Comparison of ENCODE assay signal across 20 mouse cellular contexts in the genomic region with DNA sequence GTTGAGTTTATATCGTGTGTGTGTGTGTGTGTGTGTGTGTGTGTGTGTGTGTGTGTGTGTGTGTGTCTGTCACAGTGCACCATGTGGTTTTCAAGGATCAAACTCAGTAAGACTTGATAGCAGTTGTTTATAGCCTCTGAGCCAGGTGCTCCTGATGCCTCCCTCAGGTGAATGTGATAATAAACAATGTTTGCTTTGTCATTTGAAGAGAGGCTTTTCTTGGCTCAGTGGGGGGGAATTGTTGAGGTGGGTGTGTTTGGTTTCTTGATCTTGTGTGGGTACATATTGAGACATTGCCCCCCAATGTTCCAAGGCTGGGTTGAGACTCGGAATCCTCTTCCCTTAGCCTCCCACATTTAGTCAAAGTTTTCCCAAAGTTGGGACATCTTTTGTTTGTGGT. TPM values are rescaled to one million over a fixed set of nuclear protein-coding genes. Genes with fewer than 3 reads are reported as not detected.
"Had no signal": no experiment of that assay in that cellular context is flagged by ENCODE, and none has a peak within 500 bp of the region (broad histone marks: within the 10 kb centered on the region; RNA-seq: fewer than 3 reads in every experiment).

No protein-coding gene starts in this region.

- H3K9ac ChIP-seq: lung, embryonic 14.5 days; midbrain, embryonic 12.5 days; neural tube, embryonic 13.5 days; neural tube, embryonic 15.5 days had no signal

- H3K4me3 ChIP-seq: midbrain, embryonic 10.5 days; midbrain, embryonic 12.5 days; myocyte; neural tube, embryonic 13.5 days; neural tube, embryonic 15.5 days had no signal

- H3K27me3 ChIP-seq: midbrain, embryonic 12.5 days; neural tube, embryonic 13.5 days; neural tube, embryonic 15.5 days had no signal

- H3K4me1 ChIP-seq: midbrain, embryonic 10.5 days; midbrain, embryonic 12.5 days; neural tube, embryonic 13.5 days; neural tube, embryonic 15.5 days had no signal

- ATAC-seq: midbrain, embryonic 16.5 days had no signal

- H3K36me3 ChIP-seq: neural tube, embryonic 15.5 days had no signal

- DNase-seq: lung, embryonic 14.5 days; lung, postnatal 10 days; lung, postnatal 4 days; midbrain, embryonic 14.5 days; retina, postnatal 1 day; right cerebral cortex, adult 18-20 months; right cerebral cortex, postnatal 25 days; right cerebral cortex, postnatal 4 days; spleen, adult 18-20 months; thymus, adult 18-20 months; thymus, postnatal 14 days; thymus, postnatal 36 days had no signal

- H3K9me3 ChIP-seq: midbrain, embryonic 10.5 days; midbrain, embryonic 12.5 days; neural tube, embryonic 13.5 days; neural tube, embryonic 15.5 days had no signal

- H3K4me2 ChIP-seq: lung, embryonic 14.5 days; midbrain, embryonic 12.5 days; neural tube, embryonic 13.5 days; neural tube, embryonic 15.5 days had no signal

- H3K27ac ChIP-seq: midbrain, embryonic 10.5 days; midbrain, embryonic 12.5 days; neural tube, embryonic 13.5 days; neural tube, embryonic 15.5 days had no signal

RNA-seq across cellular contexts. Expression of a gene that starts 30.2 kb away (rescaled TPM):
- total RNA-seq: megakaryocyte-erythroid progenitor cell, adult 5-6 weeks had no signal
- polyA plus RNA-seq: thymus, postnatal 0 days had no signal
